Mouse (Mus musculus) heart, adult 2 months (tissue): ENCODE data around the gene Cog3.

Source experiments
- CTCF ChIP-seq: fragments of 200-600 bp; IDR thresholded peaks from 2 replicates; pipeline ENCODE4 v1.8.1; 2022; ENCODE audit warnings: antibody characterized with exemption, mild to moderate bottlenecking, moderate library complexity
- EP300 ChIP-seq: fragments of 200-500 bp; IDR thresholded peaks from 2 replicates; pipeline ENCODE4 v1.6.1; 2011; ENCODE audit warnings: low read depth, low read length, control low read depth; ENCODE audit not compliant: insufficient read depth
- POLR2A ChIP-seq: fragments of 200-500 bp; IDR thresholded peaks from 2 replicates; pipeline ENCODE4 v1.6.1; 2011; ENCODE audit warnings: mild to moderate bottlenecking, low read depth, low read length, control low read depth; ENCODE audit not compliant: insufficient read depth

DNA sequence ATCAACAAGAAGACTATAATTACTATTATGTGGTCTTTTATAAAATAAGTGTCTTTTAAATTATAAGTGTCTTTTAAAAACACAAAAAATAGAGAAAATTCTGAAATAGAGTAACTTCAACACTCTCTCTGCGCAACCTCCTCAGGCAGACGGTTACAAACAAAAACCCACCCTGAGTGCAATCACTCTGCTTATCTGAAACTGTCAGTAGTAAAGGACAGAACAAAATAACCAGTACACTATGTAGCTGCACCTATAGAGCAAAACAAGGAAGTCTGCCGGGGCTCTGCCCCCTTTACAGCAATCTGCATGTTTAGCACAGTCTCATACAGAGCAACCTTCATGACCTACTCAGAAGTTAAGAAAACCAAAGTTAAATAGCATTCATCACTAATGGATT, 12.4 kb downstream of the Cog3 start:
- TF ChIP-seq POLR2A, result no peak
- TF ChIP-seq CTCF, result no peak
- no peak for TF ChIP-seq EP300
